Mouse (Mus musculus): ENCODE results near the gene Prkar1b.

- TF ChIP-seq GATA1 (IDR thresholded peaks at IDR 0.05; ENCODE audit: borderline replicate concordance, low read length) = no peak
- TF ChIP-seq FLI1 (IDR thresholded peaks at IDR 0.05; ENCODE audit: low read length) = no peak
Observed at GRCm38 (mm10) chr5:139198779-139199178, 49.0 kb upstream of the Prkar1b start.
